Mouse (Mus musculus) neural tube, embryonic 14.5 days (tissue): ENCODE data around the gene Mllt6. TPM values are rescaled to one million over a fixed set of nuclear protein-coding genes. Genes with fewer than 3 reads are reported as not detected.
"Not testable (repeated sequence)": the region's sequence is repeated elsewhere in the genome, so short reads cannot be mapped to it uniquely, and the experiment has no call there.

Source experiments
- ATAC-seq: fragments of 200-750 bp; cut with Nextera tagmentation; 2 replicates; pipeline ENCODE4 v1.8.0; 2017; ENCODE audit warnings: low read depth, mild to moderate bottlenecking, moderate TSS enrichment, moderate library complexity
- H3K27ac ChIP-seq: fragments of 300-500 bp; sonication (generic); 2 replicates; pipeline ENCODE4 v1.5.1; 2014; ENCODE audit warnings: low read depth, mild to moderate bottlenecking, control low read depth, low read length, moderate library complexity, mixed read lengths
- H3K27me3 ChIP-seq: fragments of 300-500 bp; sonication (generic); 2 replicates; pipeline ENCODE4 v1.6.1; 2014; ENCODE audit warnings: low read length; ENCODE audit not compliant: control insufficient read depth, insufficient read depth
- H3K36me3 ChIP-seq: fragments of 300-500 bp; sonication (generic); 2 replicates; pipeline ENCODE4 v1.6.1; 2014; ENCODE audit warnings: low read length, mixed read lengths; ENCODE audit not compliant: control insufficient read depth, insufficient read depth
- H3K4me1 ChIP-seq: fragments of 300-500 bp; sonication (generic); 2 replicates; pipeline ENCODE4 v1.6.1; 2014; ENCODE audit warnings: low read length; ENCODE audit not compliant: control insufficient read depth, insufficient read depth
- H3K4me2 ChIP-seq: fragments of 300-500 bp; sonication (generic); 2 replicates; pipeline ENCODE4 v1.6.1; 2014; ENCODE audit warnings: mild to moderate bottlenecking, low read depth, low read length, control low read depth
- H3K4me3 ChIP-seq: fragments of 300-500 bp; sonication (generic); 2 replicates; pipeline ENCODE4 v1.5.1; 2014; ENCODE audit warnings: low read depth, low read length, control low read depth, mixed read lengths
- H3K9ac ChIP-seq: fragments of 300-500 bp; sonication (generic); replicated peaks from 2 replicates; pipeline ENCODE4 v1.6.1; 2014; ENCODE audit warnings: low read depth, mild to moderate bottlenecking, control low read depth, low read length, mixed read lengths
- H3K9me3 ChIP-seq: fragments of 300-500 bp; sonication (generic); 2 replicates; pipeline ENCODE4 v1.6.1; 2016; ENCODE audit warnings: low read length; ENCODE audit not compliant: control insufficient read depth
- WGBS: fragments of 180-500 bp; shearing (Covaris S2); extraction: QIAGEN DNeasy Blood & Tissue Kit; methylation state at CpG from one replicate; pipeline ENCODE4 v1.1.7; 2014; 5-methylcytosine and 5-hydroxymethylcytosine counted together
- polyA plus RNA-seq: library from polyadenylated mRNA; unstranded; fragments of >200 nt; fragmentation: Nextera tagmentation; extraction: Ambion mirVana; gene quantifications from 2 replicates; pipeline ENCODE4 v1.2.1, GENCODE M21; 2014

Mllt6 gene
- polyA plus RNA-seq, 1 experiment from 2014 or later: 4.7 TPM

DNA sequence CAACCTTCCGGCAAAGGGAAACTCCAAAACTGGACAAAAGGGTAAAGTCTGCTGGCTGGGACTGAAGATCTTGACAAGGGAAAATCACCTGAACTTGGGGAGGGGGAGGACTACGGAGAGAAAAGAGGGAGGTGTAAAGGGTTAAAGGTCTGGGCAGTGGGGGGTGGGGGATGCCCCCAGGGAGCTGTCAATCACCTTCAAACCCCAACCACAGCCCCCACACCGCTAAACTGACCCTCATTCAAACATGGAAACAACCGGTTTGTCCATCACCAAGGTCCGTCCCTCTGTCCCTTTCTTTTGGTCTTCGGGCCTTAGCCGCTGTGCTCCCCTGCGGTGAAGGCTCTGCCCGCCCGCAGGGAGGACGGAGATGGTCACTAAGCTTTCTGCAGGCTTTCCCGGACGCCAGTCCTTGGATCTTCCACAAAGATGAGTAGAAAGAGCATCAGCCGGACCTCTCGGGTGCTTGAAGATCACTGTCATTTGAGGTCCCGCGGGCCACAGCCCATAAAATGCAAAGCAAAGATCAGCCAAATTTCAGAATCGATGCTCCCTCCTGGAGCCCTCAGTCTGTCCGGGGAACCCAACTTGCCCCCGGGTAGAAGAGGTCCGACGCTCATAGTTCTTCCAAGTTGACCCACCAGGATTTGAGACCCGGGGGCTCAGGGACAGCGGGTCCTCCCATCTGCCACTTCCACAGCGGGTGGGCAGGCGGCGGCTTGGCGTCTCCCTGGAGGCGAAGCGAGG, 35.5 kb upstream of the Mllt6 start:
- no peaks in the 10 kb centered on the region for H3K36me3 ChIP-seq
- no peak overlapping the region for H3K9ac ChIP-seq
- no peak overlapping the region for H3K27ac ChIP-seq
- no peak for ATAC-seq
- H3K9me3 ChIP-seq: no peaks in the 10 kb centered on the region
- H3K4me2 ChIP-seq: peak overlapping the region; percentile 75
- H3K27me3 ChIP-seq: peaks cover 53% of the 10 kb centered on the region
- H3K4me3 ChIP-seq: peak overlapping the region; percentile 63
- H3K4me1 ChIP-seq: peaks cover 20% of the 10 kb centered on the region
- WGBS: 2% methylated on average over 30 of the region's 30 CpGs

GRCm38 (mm10) chr11:97628303-97628567, 35.0 kb upstream of the Mllt6 start:
- Histone ChIP-seq H3K4me3 (peak overlapping the region; percentile 63), H3K9ac (no peak overlapping the region), H3K4me2 (peak overlapping the region; percentile 75), H3K27me3 (peaks cover 53% of the 10 kb centered on the region), H3K4me1 (peaks cover 20% of the 10 kb centered on the region), H3K9me3 (no peaks in the 10 kb centered on the region), H3K36me3 (no peaks in the 10 kb centered on the region), H3K27ac (no peak overlapping the region)
- under 1% methylated on average over 22 of the region's 28 CpGs for WGBS
- ATAC-seq: no peak

DNA sequence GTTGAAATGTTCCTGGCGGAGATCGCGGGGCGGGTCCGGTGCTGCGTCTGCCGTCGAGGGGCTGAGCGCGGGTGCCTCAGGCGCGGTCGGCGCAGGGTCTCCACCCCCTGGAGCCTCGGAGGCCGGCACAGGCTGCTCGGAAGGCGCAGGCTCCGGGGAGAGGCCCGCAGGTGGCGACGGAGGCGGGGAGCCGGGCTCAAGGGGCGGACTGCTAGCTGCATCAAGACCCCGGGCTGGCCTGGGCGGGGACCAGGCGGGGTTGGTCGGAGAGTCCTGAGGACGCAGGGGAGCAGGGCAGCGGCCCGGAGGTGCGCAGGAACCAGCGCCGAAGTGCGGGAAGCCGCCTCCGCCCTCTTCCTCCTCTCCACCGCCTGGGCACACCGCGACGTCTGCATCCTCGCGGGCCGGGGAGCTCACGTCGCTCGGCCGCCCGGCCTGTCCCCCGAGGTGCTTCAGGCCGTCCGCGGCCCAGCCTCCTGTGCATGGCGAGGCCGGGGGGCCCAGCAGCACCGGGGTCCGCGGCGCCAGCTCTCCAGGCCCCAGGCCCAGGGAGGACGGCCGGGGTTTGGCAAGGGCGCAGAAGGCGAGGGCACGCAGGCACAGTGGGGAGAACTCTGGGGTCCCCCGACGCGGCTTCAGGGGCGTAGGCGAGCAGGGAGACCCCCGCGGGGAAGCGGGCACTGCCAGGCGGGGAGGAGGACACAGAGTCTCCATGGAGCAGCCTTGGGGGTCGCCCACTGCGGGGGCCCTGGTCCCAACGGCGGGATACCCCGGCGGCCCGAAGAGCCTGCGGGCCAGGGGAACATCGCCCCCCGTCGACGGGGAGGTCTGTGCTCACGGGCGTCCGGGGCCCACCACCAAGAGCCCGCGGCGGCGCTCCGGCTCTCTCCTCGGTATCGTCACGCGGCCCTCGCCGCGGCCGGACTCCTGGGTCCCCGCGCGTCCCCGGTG, 34.4 kb upstream of the Mllt6 start:
- Histone ChIP-seq H3K9me3 (no peaks in the 10 kb centered on the region), H3K4me3 (peak overlapping the region; percentile 63), H3K9ac (peak overlapping the region; percentile 74), H3K36me3 (no peaks in the 10 kb centered on the region), H3K27me3 (peaks cover 51% of the 10 kb centered on the region), H3K27ac (no peak overlapping the region), H3K4me2 (peak overlapping the region; percentile 75), H3K4me1 (peaks cover 20% of the 10 kb centered on the region)
- ATAC-seq: peak; percentile 52
- WGBS: under 1% methylated on average over 62 of the region's 106 CpGs

- Histone ChIP-seq H3K9me3 (no peaks in the 10 kb centered on the region), H3K36me3 (no peaks in the 10 kb centered on the region), H3K9ac (peak within 1 kb of the TSS; percentile 74), H3K27me3 (peaks cover 51% of the 10 kb centered on the region), H3K27ac (no peak within 1 kb of the TSS), H3K4me3 (peak within 1 kb of the TSS; percentile 63), H3K4me1 (peaks cover 20% of the 10 kb centered on the region), H3K4me2 (peak within 1 kb of the TSS; percentile 75)
- under 1% methylated on average over 43 of the region's 47 CpGs for WGBS
- ATAC-seq: peak; percentile 96
Measured at GRCm38 (mm10) chr11:97629576-97629975, 33.6 kb upstream of the Mllt6 start, which contains the start of gene Epop. Gene Epop, minus strand, starts transcription at chr11:97629702.

- ATAC-seq: no peak
- H3K27me3 ChIP-seq: peaks cover 44% of the 10 kb centered on the region
- H3K4me3 ChIP-seq: no peak overlapping the region
- H3K9me3 ChIP-seq: no peaks in the 10 kb centered on the region
- H3K4me2 ChIP-seq: no peak overlapping the region
- no peaks in the 10 kb centered on the region for H3K36me3 ChIP-seq
- peaks cover 20% of the 10 kb centered on the region for H3K4me1 ChIP-seq
- 42% methylated on average over 2 of the region's 2 CpGs for WGBS
- H3K9ac ChIP-seq: no peak overlapping the region
- H3K27ac ChIP-seq: no peak overlapping the region
Measured at GRCm38 (mm10) chr11:97631046-97631445, 32.2 kb upstream of the Mllt6 start.

DNA sequence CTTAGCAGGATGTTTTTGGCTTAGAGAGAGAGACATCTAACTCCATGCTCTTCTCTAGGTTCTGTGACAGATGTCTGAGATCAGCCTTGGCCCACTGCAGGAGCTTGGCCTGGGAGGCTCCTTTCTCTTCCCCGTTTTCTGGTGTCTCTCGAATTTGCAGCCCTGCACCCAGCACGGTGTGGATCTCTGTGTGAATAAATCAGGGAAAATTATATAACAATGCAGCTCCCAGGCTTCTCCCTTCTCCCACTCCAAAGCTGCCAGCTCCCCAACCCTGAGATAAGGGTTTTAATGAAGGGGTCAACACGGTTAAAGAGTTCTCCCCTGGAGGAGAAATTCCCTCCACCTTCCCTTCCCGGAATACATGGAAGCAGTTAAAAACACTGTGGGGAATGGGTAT, 31.7 kb upstream of the Mllt6 start:
- Histone ChIP-seq H3K4me1 (peaks cover 20% of the 10 kb centered on the region), H3K36me3 (no peaks in the 10 kb centered on the region), H3K4me3 (no peak overlapping the region), H3K27ac (no peak overlapping the region), H3K27me3 (peaks cover 41% of the 10 kb centered on the region), H3K9ac (no peak overlapping the region), H3K9me3 (no peaks in the 10 kb centered on the region), H3K4me2 (no peak overlapping the region)
- no peak for ATAC-seq
- WGBS: 18% methylated on average over 5 of the region's 5 CpGs

DNA sequence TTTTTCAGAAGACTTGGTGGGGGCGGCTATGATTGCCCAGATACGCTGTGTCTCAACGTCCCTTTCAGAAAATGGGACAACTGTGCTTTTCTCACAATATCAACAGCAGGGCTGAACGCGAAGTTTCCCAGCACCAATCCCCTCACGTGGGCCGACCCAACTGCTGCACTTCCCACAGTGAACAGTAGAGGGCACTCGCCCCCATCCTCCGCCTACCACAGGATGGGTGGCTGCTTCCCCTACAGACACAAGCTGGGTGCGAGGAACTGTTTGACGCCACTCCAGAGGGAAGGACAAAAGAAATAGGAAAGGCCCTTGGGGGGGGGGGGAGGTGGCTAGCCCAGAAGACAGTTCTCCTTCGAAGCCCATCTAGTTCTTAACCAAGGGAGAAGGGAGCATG, 31.3 kb upstream of the Mllt6 start:
- Histone ChIP-seq H3K9me3 (no peaks in the 10 kb centered on the region), H3K36me3 (no peaks in the 10 kb centered on the region), H3K9ac (no peak overlapping the region), H3K4me2 (no peak overlapping the region), H3K27me3 (peaks cover 39% of the 10 kb centered on the region), H3K4me3 (no peak overlapping the region), H3K4me1 (peaks cover 17% of the 10 kb centered on the region), H3K27ac (no peak overlapping the region)
- WGBS: 3% methylated on average over 12 of the region's 12 CpGs
- ATAC-seq: no peak

DNA sequence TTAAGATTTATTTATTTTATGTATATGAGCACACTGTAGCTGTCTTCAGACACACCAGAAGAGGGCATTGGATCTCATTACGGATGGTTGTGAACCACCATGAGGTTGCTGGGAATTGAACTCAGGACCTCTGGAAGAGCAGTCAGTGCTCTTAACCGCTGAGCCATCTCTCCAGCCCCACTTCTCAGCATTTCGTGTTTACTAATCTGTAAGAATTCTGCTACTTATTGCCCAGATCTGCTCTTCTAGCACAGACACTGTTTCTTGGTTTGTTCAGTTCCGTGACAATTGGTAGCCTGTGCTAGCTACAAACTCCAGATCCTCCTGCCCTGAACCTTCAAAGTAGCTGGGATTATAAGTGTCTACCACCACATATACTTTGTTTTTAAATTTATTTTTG, 30.8 kb upstream of the Mllt6 start:
- not testable (repeated sequence) for H3K9ac ChIP-seq, H3K4me2 ChIP-seq, H3K27ac ChIP-seq, ATAC-seq, H3K36me3 ChIP-seq, H3K9me3 ChIP-seq, H3K4me3 ChIP-seq
- Histone ChIP-seq H3K4me1 (peaks cover 12% of the 10 kb centered on the region), H3K27me3 (peaks cover 38% of the 10 kb centered on the region)
- 88% methylated on average over 4 of the region's 4 CpGs for WGBS

DNA sequence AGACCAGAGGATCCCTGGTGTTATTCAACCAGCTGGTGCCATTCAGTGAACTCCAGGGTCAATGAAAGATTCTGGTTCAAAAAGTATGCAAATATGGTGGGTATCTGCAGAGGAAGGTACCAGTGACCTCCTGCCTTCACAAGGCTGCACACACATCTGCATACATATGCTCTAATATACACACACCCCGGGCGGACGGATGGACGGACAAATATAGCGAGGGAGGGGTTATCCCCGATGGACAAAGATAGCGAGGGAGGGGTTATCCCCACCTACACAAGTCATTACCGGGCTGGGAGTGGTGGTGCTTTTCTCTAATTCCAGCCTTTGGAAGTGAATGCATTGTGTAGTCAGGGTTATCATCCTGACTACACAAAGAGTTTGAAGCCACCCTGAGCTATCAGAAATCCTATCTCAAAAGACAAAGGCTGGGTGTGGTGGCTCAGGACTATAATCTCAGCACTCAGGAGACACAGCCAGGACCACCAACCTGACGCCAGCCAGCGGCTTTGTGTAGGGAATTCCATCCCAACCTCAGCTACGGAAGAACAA, 27.7 kb upstream of the Mllt6 start:
- H3K36me3 ChIP-seq: no peaks in the 10 kb centered on the region
- H3K4me3 ChIP-seq: no peak overlapping the region
- H3K27me3 ChIP-seq: peaks cover 12% of the 10 kb centered on the region
- no peaks in the 10 kb centered on the region for H3K9me3 ChIP-seq
- 83% methylated on average over 11 of the region's 11 CpGs for WGBS
- H3K4me2 ChIP-seq: no peak overlapping the region
- H3K4me1 ChIP-seq: no peaks in the 10 kb centered on the region
- H3K9ac ChIP-seq: no peak overlapping the region
- ATAC-seq: no peak
- no peak overlapping the region for H3K27ac ChIP-seq
